Mouse (Mus musculus): ENCODE measurements at regions not wholly inside any gene's neighbourhood (a gene's known extent, or its start where the extent isn't known, plus 50 kb on each side); places are given as distances from the start of the nearest gene placed in this dataset.

GRCm38 (mm10) chr5:126547841-126548240, 693.8 kb upstream of the Tmem132c start:
- Histone ChIP-seq H3K4me1 (replicated peaks) (0 out of 2 replicates have a peak, but pooled peaks cover 6% of the 10 kb centered on the region), H3K27me3 (no peaks in the 10 kb centered on the region), H3K9me3 (no peaks in the 10 kb centered on the region), H3K27ac (replicated peaks) (no peak overlapping the region), H3K4me2 (no peak overlapping the region), H3K4me3 (no peak overlapping the region), H3K9ac (no peak overlapping the region), H3K36me3 (no peaks in the 10 kb centered on the region)
- no peak for ATAC-seq (ENCODE audit: low read depth)
- 86% methylated on average over 4 of the region's 4 CpGs for WGBS

GRCm38 (mm10) chr5:126551676-126552075, 689.9 kb upstream of the Tmem132c start:
- no peaks in the 10 kb centered on the region for H3K9me3 ChIP-seq
- ATAC-seq (ENCODE audit: low read depth): no peak
- no peak overlapping the region for H3K27ac ChIP-seq (replicated peaks)
- WGBS: 77% methylated on average over 3 of the region's 3 CpGs
- no peak overlapping the region for H3K4me2 ChIP-seq
- H3K4me3 ChIP-seq: no peak overlapping the region
- H3K4me1 ChIP-seq (replicated peaks): no peaks in the 10 kb centered on the region
- H3K36me3 ChIP-seq: no peaks in the 10 kb centered on the region
- H3K9ac ChIP-seq: no peak overlapping the region
- no peaks in the 10 kb centered on the region for H3K27me3 ChIP-seq

- Histone ChIP-seq H3K27ac (replicated peaks) (no peak overlapping the region), H3K9me3 (no peaks in the 10 kb centered on the region), H3K9ac (no peak overlapping the region), H3K4me1 (replicated peaks) (no peaks in the 10 kb centered on the region), H3K36me3 (no peaks in the 10 kb centered on the region), H3K4me3 (no peak overlapping the region), H3K4me2 (no peak overlapping the region), H3K27me3 (no peaks in the 10 kb centered on the region)
- no peak for ATAC-seq (ENCODE audit: low read depth)
- 33% methylated on average over 4 of the region's 4 CpGs for WGBS
Measured at GRCm38 (mm10) chr5:126559011-126559410, 682.6 kb upstream of the Tmem132c start.

- H3K4me3 ChIP-seq: no peak overlapping the region
- no peak overlapping the region for H3K4me2 ChIP-seq
- H3K9me3 ChIP-seq: no peaks in the 10 kb centered on the region
- no peaks in the 10 kb centered on the region for H3K4me1 ChIP-seq (replicated peaks)
- no peak overlapping the region for H3K27ac ChIP-seq (replicated peaks)
- H3K36me3 ChIP-seq: no peaks in the 10 kb centered on the region
- H3K9ac ChIP-seq: no peak overlapping the region
- no peaks in the 10 kb centered on the region for H3K27me3 ChIP-seq
- 86% methylated on average over 2 of the region's 2 CpGs for WGBS
- ATAC-seq (ENCODE audit: low read depth): no peak
Measured at GRCm38 (mm10) chr5:126565817-126566216, 675.8 kb upstream of the Tmem132c start.

DNA sequence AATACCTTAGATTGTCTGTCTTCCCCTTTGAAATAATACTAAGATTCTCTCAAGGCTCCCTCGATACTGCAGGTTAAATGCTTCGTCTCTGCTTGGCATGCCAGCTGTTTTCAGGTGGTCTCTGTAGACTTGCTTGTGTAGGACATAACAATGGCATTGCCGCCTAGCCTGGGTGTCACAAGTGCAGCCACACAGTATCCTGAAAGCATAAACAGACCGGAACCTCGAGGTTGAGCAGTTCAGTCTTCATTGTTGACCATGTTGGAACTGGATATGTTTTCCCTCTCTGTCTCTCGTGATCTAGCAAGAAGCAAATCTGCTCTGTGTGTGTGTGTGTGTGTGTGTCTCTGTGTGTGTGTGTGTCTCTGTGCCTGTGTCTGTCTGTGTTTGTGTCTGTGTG, 675.4 kb upstream of the Tmem132c start:
- whole genome bisulfite sequencing: 80% methylated on average over 6 of the region's 6 CpGs
- Histone ChIP-seq H3K4me2 (no peak overlapping the region), H3K27me3 (no peaks in the 10 kb centered on the region), H3K36me3 (no peaks in the 10 kb centered on the region), H3K27ac (replicated peaks) (no peak overlapping the region), H3K9me3 (no peaks in the 10 kb centered on the region), H3K4me1 (replicated peaks) (no peaks in the 10 kb centered on the region), H3K9ac (no peak overlapping the region), H3K4me3 (no peak overlapping the region)
- ATAC-seq (ENCODE audit: low read depth): no peak

GRCm38 (mm10) chr5:126573766-126574165, 667.8 kb upstream of the Tmem132c start:
- 87% methylated on average over 2 of the region's 2 CpGs for WGBS
- H3K9me3 ChIP-seq: no peaks in the 10 kb centered on the region
- H3K27ac ChIP-seq (replicated peaks): no peak overlapping the region
- no peak overlapping the region for H3K4me3 ChIP-seq
- H3K4me2 ChIP-seq: no peak overlapping the region
- 0 out of 2 replicates have a peak, but pooled peaks cover 8% of the 10 kb centered on the region for H3K4me1 ChIP-seq (replicated peaks)
- ATAC-seq (ENCODE audit: low read depth): no peak
- no peaks in the 10 kb centered on the region for H3K27me3 ChIP-seq
- no peaks in the 10 kb centered on the region for H3K36me3 ChIP-seq
- no peak overlapping the region for H3K9ac ChIP-seq

- Histone ChIP-seq H3K4me1 (replicated peaks) (no peaks in the 10 kb centered on the region), H3K9ac (no peak overlapping the region), H3K4me3 (no peak overlapping the region), H3K9me3 (no peaks in the 10 kb centered on the region), H3K27ac (replicated peaks) (no peak overlapping the region), H3K36me3 (no peaks in the 10 kb centered on the region), H3K27me3 (no peaks in the 10 kb centered on the region), H3K4me2 (no peak overlapping the region)
- WGBS: 72% methylated on average over 12 of the region's 12 CpGs
- no peak for ATAC-seq (ENCODE audit: low read depth)
Measured at GRCm38 (mm10) chr5:126597786-126598330, 643.8 kb upstream of the Tmem132c start.

GRCm38 (mm10) chr5:126599561-126599960, 642.0 kb upstream of the Tmem132c start:
- H3K4me1 ChIP-seq (replicated peaks): no peaks in the 10 kb centered on the region
- H3K27ac ChIP-seq (replicated peaks): no peak overlapping the region
- H3K36me3 ChIP-seq: no peaks in the 10 kb centered on the region
- 75% methylated on average over 5 of the region's 5 CpGs for WGBS
- H3K4me3 ChIP-seq: no peak overlapping the region
- H3K27me3 ChIP-seq: no peaks in the 10 kb centered on the region
- H3K4me2 ChIP-seq: no peak overlapping the region
- no peak for ATAC-seq (ENCODE audit: low read depth)
- no peak overlapping the region for H3K9ac ChIP-seq
- no peaks in the 10 kb centered on the region for H3K9me3 ChIP-seq

GRCm38 (mm10) chr5:126606756-126607155, 634.9 kb upstream of the Tmem132c start:
- 86% methylated on average over 5 of the region's 5 CpGs for WGBS
- no peaks in the 10 kb centered on the region for H3K27me3 ChIP-seq
- H3K4me1 ChIP-seq (replicated peaks): no peaks in the 10 kb centered on the region
- H3K4me2 ChIP-seq: no peak overlapping the region
- H3K27ac ChIP-seq (replicated peaks): no peak overlapping the region
- ATAC-seq (ENCODE audit: low read depth): no peak
- H3K9me3 ChIP-seq: no peaks in the 10 kb centered on the region
- no peak overlapping the region for H3K9ac ChIP-seq
- no peaks in the 10 kb centered on the region for H3K36me3 ChIP-seq
- no peak overlapping the region for H3K4me3 ChIP-seq

DNA sequence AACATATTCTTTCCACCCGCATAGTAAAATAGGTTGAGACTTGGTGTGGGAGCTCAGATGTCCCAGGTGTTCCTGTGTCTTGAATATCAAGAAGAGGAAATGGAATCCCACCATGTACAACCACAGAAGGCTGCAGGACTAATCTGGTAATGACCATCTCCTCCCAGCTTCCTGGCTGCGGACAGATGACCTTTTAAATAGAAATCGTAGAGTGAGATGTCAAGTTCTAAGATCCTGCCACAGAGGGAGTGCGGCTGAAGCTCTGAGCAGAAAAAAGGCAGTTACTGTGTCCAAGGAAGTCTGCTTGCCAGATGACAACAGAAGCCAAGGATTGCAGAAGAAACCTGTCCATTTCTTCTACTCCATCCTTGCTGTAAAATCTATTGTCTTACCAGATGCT, 629.0 kb upstream of the Tmem132c start:
- Histone ChIP-seq H3K27ac (replicated peaks) (no peak overlapping the region), H3K9ac (no peak overlapping the region), H3K9me3 (no peaks in the 10 kb centered on the region), H3K4me2 (no peak overlapping the region), H3K36me3 (no peaks in the 10 kb centered on the region), H3K27me3 (no peaks in the 10 kb centered on the region), H3K4me3 (no peak overlapping the region), H3K4me1 (replicated peaks) (no peaks in the 10 kb centered on the region)
- 88% methylated on average over 4 of the region's 4 CpGs for WGBS
- ATAC-seq (ENCODE audit: low read depth): no peak

DNA sequence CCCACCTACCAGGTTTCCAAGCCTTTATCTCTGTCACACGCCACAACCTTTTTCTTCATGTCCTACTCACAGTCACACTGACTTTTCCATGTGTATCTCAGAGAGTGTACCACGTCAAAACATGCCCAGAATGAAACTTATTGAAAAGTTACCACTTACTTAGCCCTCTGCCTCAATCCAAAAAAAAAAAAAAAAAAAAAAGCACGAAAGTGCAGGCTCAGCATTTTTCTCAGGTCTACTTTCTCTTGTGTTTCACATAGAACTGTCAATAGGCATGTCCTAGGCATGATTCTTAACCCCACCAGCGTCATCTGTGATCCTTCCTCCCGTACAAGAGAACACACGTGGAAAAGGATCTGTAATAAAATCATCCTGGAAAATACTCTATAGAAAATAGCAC, 619.1 kb upstream of the Tmem132c start:
- Histone ChIP-seq H3K27ac (replicated peaks) (no peak overlapping the region), H3K4me1 (replicated peaks) (no peaks in the 10 kb centered on the region), H3K4me3 (no peak overlapping the region), H3K9ac (no peak overlapping the region), H3K4me2 (no peak overlapping the region), H3K36me3 (no peaks in the 10 kb centered on the region), H3K27me3 (no peaks in the 10 kb centered on the region), H3K9me3 (no peaks in the 10 kb centered on the region)
- 76% methylated on average over 6 of the region's 6 CpGs for WGBS
- ATAC-seq (ENCODE audit: low read depth): no peak

DNA sequence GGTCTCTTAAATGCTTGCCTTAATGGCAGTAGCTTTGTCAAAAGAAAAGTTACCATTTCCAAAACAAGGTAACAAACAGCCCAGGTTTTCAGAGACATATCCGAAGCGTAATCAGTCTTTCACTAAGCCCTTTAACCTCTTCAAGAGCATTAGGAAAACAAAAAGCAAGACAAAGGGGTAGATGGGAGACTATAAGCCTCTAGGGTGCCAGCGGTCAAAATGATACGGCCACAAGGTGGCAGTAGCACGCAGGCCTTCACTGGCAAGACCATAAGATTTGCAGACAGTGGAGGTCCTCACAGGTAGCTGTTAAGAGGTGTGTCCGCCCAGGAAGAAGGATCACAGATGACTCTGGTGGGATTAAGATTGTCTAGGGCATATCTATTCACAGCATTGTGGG, 618.4 kb upstream of the Tmem132c start:
- Histone ChIP-seq H3K9me3 (no peaks in the 10 kb centered on the region), H3K4me2 (no peak overlapping the region), H3K36me3 (no peaks in the 10 kb centered on the region), H3K9ac (no peak overlapping the region), H3K27me3 (no peaks in the 10 kb centered on the region), H3K4me1 (replicated peaks) (no peaks in the 10 kb centered on the region), H3K4me3 (no peak overlapping the region), H3K27ac (replicated peaks) (no peak overlapping the region)
- ATAC-seq (ENCODE audit: low read depth): no peak
- WGBS: 13% methylated on average over 6 of the region's 6 CpGs

DNA sequence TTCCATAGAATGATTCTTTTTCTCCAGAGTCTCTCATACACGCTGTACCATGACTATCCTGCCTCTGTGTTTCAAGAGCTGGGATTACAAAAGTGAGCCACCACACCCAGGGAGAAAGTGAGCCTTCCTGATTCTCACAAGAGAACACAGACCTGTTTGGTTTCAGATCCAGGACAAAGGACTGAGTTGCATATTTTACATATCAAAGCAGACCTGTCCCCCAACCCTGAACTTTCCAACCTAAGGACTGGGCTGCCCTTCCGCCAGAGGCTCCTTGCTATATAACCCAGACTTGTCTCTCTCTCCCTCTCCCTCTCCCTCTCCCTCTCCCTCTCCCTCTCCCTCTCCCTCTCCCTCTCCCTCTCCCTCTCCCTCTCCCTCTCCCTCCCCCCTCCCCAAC, 611.8 kb upstream of the Tmem132c start:
- Histone ChIP-seq H3K36me3 (no peaks in the 10 kb centered on the region), H3K4me3 (no peak overlapping the region), H3K9me3 (no peaks in the 10 kb centered on the region), H3K9ac (no peak overlapping the region), H3K27me3 (no peaks in the 10 kb centered on the region), H3K27ac (replicated peaks) (no peak overlapping the region), H3K4me1 (replicated peaks) (no peaks in the 10 kb centered on the region), H3K4me2 (no peak overlapping the region)
- 27% methylated on average over 2 of the region's 2 CpGs for WGBS
- no peak for ATAC-seq (ENCODE audit: low read depth)
